Mouse (Mus musculus) adrenal gland, adult (tissue): ENCODE measurements around the gene Abi3bp.
A peak's percentile ranks its signal among the peaks of the same experiment; 100 is the strongest.

Source experiments
- DNase-seq, 2 experiments: peaks; one replicate each; pipeline ENCODE4 v3.0.0; 2022 to 2023; ENCODE audit warnings: low spot score in 1 of 2; ENCODE audit not compliant: inconsistent age in 2 of 2

Abi3bp gene

GRCm38 (mm10) chr16:56677146-56677545, 199.5 kb downstream of the Abi3bp start:
- peak in 1 of 2 experiments; percentile 59 for DNase-seq

- DNase-seq: no peak
Observed at GRCm38 (mm10) chr16:56681010-56681645, 203.4 kb downstream of the Abi3bp start.

GRCm38 (mm10) chr16:56686747-56687146, 209.1 kb downstream of the Abi3bp start:
- DNase-seq: no peak

- no peak for DNase-seq
Observed at GRCm38 (mm10) chr16:56690715-56691114, 213.0 kb downstream of the Abi3bp start.

- no peak for DNase-seq
Observed at GRCm38 (mm10) chr16:56696448-56696847, 218.8 kb downstream of the Abi3bp start.

- no peak for DNase-seq
Observed at GRCm38 (mm10) chr16:56700898-56701297, 223.2 kb downstream of the Abi3bp start.

GRCm38 (mm10) chr16:56705731-56706130, 228.1 kb downstream of the Abi3bp start:
- no peak for DNase-seq

GRCm38 (mm10) chr16:56710071-56710470, 232.4 kb downstream of the Abi3bp start:
- DNase-seq: no peak

GRCm38 (mm10) chr16:56715608-56716007, 237.9 kb downstream of the Abi3bp start:
- peak in 1 of 2 experiments; percentile 51 for DNase-seq

- peak; percentile 52 to 88 for DNase-seq
Observed at GRCm38 (mm10) chr16:56716557-56717179, 239.0 kb downstream of the Abi3bp start.

- DNase-seq: peak; percentile 99 to 100
Observed at GRCm38 (mm10) chr16:56717224-56718200, 239.8 kb downstream of the Abi3bp start, which contains the start of gene Tfg. Gene Tfg, minus strand, starts transcription at chr16:56717450.

- DNase-seq: no peak
Observed at GRCm38 (mm10) chr16:56719031-56719430, 241.4 kb downstream of the Abi3bp start.

GRCm38 (mm10) chr16:56722357-56722756, 244.7 kb downstream of the Abi3bp start:
- no peak for DNase-seq

- no peak for DNase-seq
Observed at GRCm38 (mm10) chr16:56724927-56725326, 247.2 kb downstream of the Abi3bp start.

GRCm38 (mm10) chr16:56729060-56729459, 251.4 kb downstream of the Abi3bp start:
- no peak for DNase-seq
